Mouse (Mus musculus): ENCODE results near the gene Rnf19b. TPM values are rescaled to one million over a fixed set of nuclear protein-coding genes. Genes with fewer than 3 reads are reported as not detected.

The Rnf19b gene
- polyA plus RNA-seq, 1 experiment from 2014 or later, result 4.8 TPM

GRCm38 (mm10) chr4:129035851-129036445 lies 22.1 kb upstream of the Rnf19b start:
- Histone ChIP-seq H3K9me3 (replicated peaks) (no peaks in the 10 kb centered on the region), H3K4me2 (no peak overlapping the region), H3K27me3 (peaks cover 14% of the 10 kb centered on the region), H3K4me3 (replicated peaks) (no peak overlapping the region), H3K9ac (no peak overlapping the region), H3K4me1 (replicated peaks) (peaks cover 22% of the 10 kb centered on the region), H3K27ac (replicated peaks) (0 out of 2 replicates have a peak overlapping the region, but pooled peaks have one; percentile 38), H3K36me3 (replicated peaks) (no peaks in the 10 kb centered on the region)
- no peak for ATAC-seq (ENCODE audit: insufficient read depth)
- 45% methylated on average over 7 of the region's 7 CpGs for WGBS (ENCODE audit: insufficient replicate concordance)

GRCm38 (mm10) chr4:129047721-129048421 lies 10.2 kb upstream of the Rnf19b start:
- H3K9ac ChIP-seq, result no peak overlapping the region
- H3K4me3 ChIP-seq (replicated peaks), result peak overlapping the region; percentile 58
- H3K36me3 ChIP-seq (replicated peaks), result no peaks in the 10 kb centered on the region
- peak overlapping the region; percentile 91 for H3K4me2 ChIP-seq
- no peak overlapping the region for H3K27ac ChIP-seq (replicated peaks)
- no peaks in the 10 kb centered on the region for H3K9me3 ChIP-seq (replicated peaks)
- ATAC-seq (ENCODE audit: insufficient read depth), result no peak
- WGBS (ENCODE audit: insufficient replicate concordance), result 11% methylated on average over 15 of the region's 15 CpGs
- H3K4me1 ChIP-seq (replicated peaks), result peaks cover 50% of the 10 kb centered on the region
- peaks cover 80% of the 10 kb centered on the region for H3K27me3 ChIP-seq

- Histone ChIP-seq H3K4me3 (replicated peaks) (peak overlapping the region; percentile 58), H3K9ac (peak overlapping the region; percentile 46; the same call in 1 of the 2 replicates), H3K9me3 (replicated peaks) (no peaks in the 10 kb centered on the region), H3K36me3 (replicated peaks) (no peaks in the 10 kb centered on the region), H3K27ac (replicated peaks) (no peak overlapping the region), H3K27me3 (peaks cover 78% of the 10 kb centered on the region), H3K4me2 (peak overlapping the region; percentile 91), H3K4me1 (replicated peaks) (peaks cover 50% of the 10 kb centered on the region)
- 1% methylated on average over 52 of the region's 52 CpGs for whole genome bisulfite sequencing (ENCODE audit: insufficient replicate concordance)
- peak; percentile 48 for ATAC-seq (ENCODE audit: insufficient read depth)
Measured at GRCm38 (mm10) chr4:129048501-129049305, 9.4 kb upstream of the Rnf19b start.

- no peak for ATAC-seq (ENCODE audit: insufficient read depth)
- H3K9me3 ChIP-seq (replicated peaks), result no peaks in the 10 kb centered on the region
- peak overlapping the region; percentile 58 for H3K4me3 ChIP-seq (replicated peaks)
- peak overlapping the region; percentile 91 for H3K4me2 ChIP-seq
- 2% methylated on average over 23 of the region's 23 CpGs for WGBS (ENCODE audit: insufficient replicate concordance)
- H3K27ac ChIP-seq (replicated peaks), result no peak overlapping the region
- H3K36me3 ChIP-seq (replicated peaks), result no peaks in the 10 kb centered on the region
- peaks cover 50% of the 10 kb centered on the region for H3K4me1 ChIP-seq (replicated peaks)
- H3K9ac ChIP-seq, result peak overlapping the region; percentile 46; the same call in 1 of the 2 replicates
- H3K27me3 ChIP-seq, result peaks cover 70% of the 10 kb centered on the region
Measured at GRCm38 (mm10) chr4:129049306-129050011, 8.6 kb upstream of the Rnf19b start.

GRCm38 (mm10) chr4:129050365-129050764 lies 7.7 kb upstream of the Rnf19b start:
- Histone ChIP-seq H3K36me3 (replicated peaks) (no peaks in the 10 kb centered on the region), H3K4me1 (replicated peaks) (peaks cover 50% of the 10 kb centered on the region), H3K9ac (no peak overlapping the region), H3K27me3 (peaks cover 61% of the 10 kb centered on the region), H3K4me3 (replicated peaks) (no peak overlapping the region), H3K4me2 (no peak overlapping the region), H3K9me3 (replicated peaks) (no peaks in the 10 kb centered on the region), H3K27ac (replicated peaks) (no peak overlapping the region)
- ATAC-seq (ENCODE audit: insufficient read depth), result no peak
- WGBS (ENCODE audit: insufficient replicate concordance), result 56% methylated on average over 4 of the region's 4 CpGs

- 27% methylated on average over 6 of the region's 6 CpGs for WGBS (ENCODE audit: insufficient replicate concordance)
- Histone ChIP-seq H3K4me1 (replicated peaks) (peaks cover 50% of the 10 kb centered on the region), H3K4me2 (peak overlapping the region; percentile 54), H3K4me3 (replicated peaks) (no peak overlapping the region), H3K36me3 (replicated peaks) (no peaks in the 10 kb centered on the region), H3K27ac (replicated peaks) (no peak overlapping the region), H3K27me3 (peaks cover 55% of the 10 kb centered on the region), H3K9me3 (replicated peaks) (no peaks in the 10 kb centered on the region), H3K9ac (no peak overlapping the region)
- ATAC-seq (ENCODE audit: insufficient read depth), result peak; percentile 65; the same call in 1 of the 2 replicates
Measured at GRCm38 (mm10) chr4:129050901-129051417, 7.1 kb upstream of the Rnf19b start.

- H3K27me3 ChIP-seq, result peaks cover 48% of the 10 kb centered on the region
- peak overlapping the region; percentile 54 for H3K4me2 ChIP-seq
- 15% methylated on average over 11 of the region's 11 CpGs for WGBS (ENCODE audit: insufficient replicate concordance)
- ATAC-seq (ENCODE audit: insufficient read depth), result no peak; the same call in 1 of the 2 replicates
- peaks cover 50% of the 10 kb centered on the region for H3K4me1 ChIP-seq (replicated peaks)
- H3K36me3 ChIP-seq (replicated peaks), result no peaks in the 10 kb centered on the region
- H3K4me3 ChIP-seq (replicated peaks), result no peak overlapping the region
- H3K27ac ChIP-seq (replicated peaks), result no peak overlapping the region
- H3K9me3 ChIP-seq (replicated peaks), result no peaks in the 10 kb centered on the region
- H3K9ac ChIP-seq, result no peak overlapping the region
Measured at GRCm38 (mm10) chr4:129051461-129052183, 6.4 kb upstream of the Rnf19b start.

- no peak overlapping the region for H3K4me3 ChIP-seq (replicated peaks)
- no peaks in the 10 kb centered on the region for H3K36me3 ChIP-seq (replicated peaks)
- H3K4me1 ChIP-seq (replicated peaks), result peaks cover 47% of the 10 kb centered on the region
- no peak overlapping the region for H3K4me2 ChIP-seq
- no peak overlapping the region for H3K9ac ChIP-seq
- 87% methylated on average over 12 of the region's 12 CpGs for WGBS (ENCODE audit: insufficient replicate concordance)
- no peaks in the 10 kb centered on the region for H3K9me3 ChIP-seq (replicated peaks)
- H3K27me3 ChIP-seq, result peaks cover 17% of the 10 kb centered on the region
- no peak for ATAC-seq (ENCODE audit: insufficient read depth)
- H3K27ac ChIP-seq (replicated peaks), result no peak overlapping the region
Measured at GRCm38 (mm10) chr4:129054757-129055156, 3.3 kb upstream of the Rnf19b start.

GRCm38 (mm10) chr4:129055562-129055961 lies 2.5 kb upstream of the Rnf19b start:
- no peak for ATAC-seq (ENCODE audit: insufficient read depth)
- H3K27me3 ChIP-seq, result peaks cover 9% of the 10 kb centered on the region
- H3K27ac ChIP-seq (replicated peaks), result no peak overlapping the region
- no peak overlapping the region for H3K9ac ChIP-seq
- no peaks in the 10 kb centered on the region for H3K9me3 ChIP-seq (replicated peaks)
- H3K4me1 ChIP-seq (replicated peaks), result peaks cover 47% of the 10 kb centered on the region
- H3K4me3 ChIP-seq (replicated peaks), result no peak overlapping the region
- WGBS (ENCODE audit: insufficient replicate concordance), result 71% methylated on average over 5 of the region's 5 CpGs
- H3K4me2 ChIP-seq, result no peak overlapping the region
- no peaks in the 10 kb centered on the region for H3K36me3 ChIP-seq (replicated peaks)
